Mouse (Mus musculus): Measurements from ENCODE around the gene Hhip. TPM values are rescaled to one million over a fixed set of nuclear protein-coding genes. Genes with fewer than 3 reads are reported as not detected.

Gene Hhip
- polyA plus RNA-seq, 1 experiment: not detected

- no peak overlapping the region for H3K27ac ChIP-seq (ENCODE audit: insufficient read depth, low read depth, low read length)
- no peaks in the 10 kb centered on the region for H3K4me1 ChIP-seq (ENCODE audit: control insufficient read depth, insufficient read depth, low read length)
- TF ChIP-seq CTCF (IDR thresholded peaks at IDR 0.05; ENCODE audit: low read depth, low read length) (no peak), POLR2A (IDR thresholded peaks at IDR 0.05; ENCODE audit: borderline replicate concordance, low read depth, low read length) (no peak)
- H3K4me3 ChIP-seq (ENCODE audit: insufficient read depth, low read length): no peak overlapping the region
Measured at GRCm38 (mm10) chr8:79945501-79946076, 112.2 kb downstream of the Hhip start.

- no peaks in the 10 kb centered on the region for H3K4me1 ChIP-seq (ENCODE audit: control insufficient read depth, insufficient read depth, low read length)
- no peak overlapping the region for H3K27ac ChIP-seq (ENCODE audit: insufficient read depth, low read depth, low read length)
- no peak for TF ChIP-seq CTCF (IDR thresholded peaks at IDR 0.05; ENCODE audit: low read depth, low read length)
- TF ChIP-seq POLR2A (IDR thresholded peaks at IDR 0.05; ENCODE audit: borderline replicate concordance, low read depth, low read length): no peak
- H3K4me3 ChIP-seq (ENCODE audit: insufficient read depth, low read length): no peak overlapping the region
Measured at GRCm38 (mm10) chr8:79941070-79941469, 116.7 kb downstream of the Hhip start.

- no peak overlapping the region for H3K27ac ChIP-seq (ENCODE audit: insufficient read depth, low read depth, low read length)
- H3K4me1 ChIP-seq (ENCODE audit: control insufficient read depth, insufficient read depth, low read length): no peaks in the 10 kb centered on the region
- H3K4me3 ChIP-seq (ENCODE audit: insufficient read depth, low read length): no peak overlapping the region
- TF ChIP-seq POLR2A (IDR thresholded peaks at IDR 0.05; ENCODE audit: borderline replicate concordance, low read depth, low read length) (no peak), CTCF (IDR thresholded peaks at IDR 0.05; ENCODE audit: low read depth, low read length) (no peak)
Measured at GRCm38 (mm10) chr8:79936856-79937445, 120.9 kb downstream of the Hhip start.

GRCm38 (mm10) chr8:79935793-79936192 lies 122.0 kb downstream of the Hhip start:
- no peak overlapping the region for H3K27ac ChIP-seq (ENCODE audit: insufficient read depth, low read depth, low read length)
- H3K4me3 ChIP-seq (ENCODE audit: insufficient read depth, low read length): no peak overlapping the region

GRCm38 (mm10) chr8:79929202-79929601 lies 128.6 kb downstream of the Hhip start:
- Histone ChIP-seq H3K4me3 (ENCODE audit: insufficient read depth, low read length) (no peak overlapping the region), H3K4me1 (ENCODE audit: control insufficient read depth, insufficient read depth, low read length) (no peaks in the 10 kb centered on the region), H3K27ac (ENCODE audit: insufficient read depth, low read depth, low read length) (no peak overlapping the region)
- TF ChIP-seq CTCF (IDR thresholded peaks at IDR 0.05; ENCODE audit: low read depth, low read length) (no peak), POLR2A (IDR thresholded peaks at IDR 0.05; ENCODE audit: borderline replicate concordance, low read depth, low read length) (no peak)

More at GRCm38 (mm10) chr8:79935793-79936192, 122.0 kb downstream of the Hhip start:
- no peaks in the 10 kb centered on the region for H3K4me1 ChIP-seq (ENCODE audit: control insufficient read depth, insufficient read depth, low read length)
- no peak for TF ChIP-seq POLR2A (IDR thresholded peaks at IDR 0.05; ENCODE audit: borderline replicate concordance, low read depth, low read length)
- TF ChIP-seq CTCF (IDR thresholded peaks at IDR 0.05; ENCODE audit: low read depth, low read length): no peak

GRCm38 (mm10) chr8:79917211-79917610 lies 140.6 kb downstream of the Hhip start:
- no peak for TF ChIP-seq POLR2A (IDR thresholded peaks at IDR 0.05; ENCODE audit: borderline replicate concordance, low read depth, low read length)
- TF ChIP-seq CTCF (IDR thresholded peaks at IDR 0.05; ENCODE audit: low read depth, low read length): no peak
- Histone ChIP-seq H3K4me3 (ENCODE audit: insufficient read depth, low read length) (no peak overlapping the region), H3K27ac (ENCODE audit: insufficient read depth, low read depth, low read length) (no peak overlapping the region), H3K4me1 (ENCODE audit: control insufficient read depth, insufficient read depth, low read length) (no peaks in the 10 kb centered on the region)

All from bone marrow macrophage, adult 2 months (primary cell).